Mouse (Mus musculus): ENCODE results near the gene Ercc4.

Ercc4 gene

GRCm38 (mm10) chr16:13194882-13195281, 85.4 kb downstream of the Ercc4 start:
- no peak for DNase-seq (ENCODE audit: low spot score)

GRCm38 (mm10) chr16:13196626-13197025, 87.1 kb downstream of the Ercc4 start:
- no peak for DNase-seq (ENCODE audit: low spot score)

- DNase-seq (ENCODE audit: low spot score) = no peak
Measured at GRCm38 (mm10) chr16:13197293-13197692, 87.8 kb downstream of the Ercc4 start.

GRCm38 (mm10) chr16:13199204-13199603, 89.7 kb downstream of the Ercc4 start:
- DNase-seq (ENCODE audit: low spot score) = no peak
